Comparison of ENCODE assay signal across 25 mouse cellular contexts in genomic region chr11:110322266-110322665, GRCm38 (mm10). TPM values are rescaled to one million over a fixed set of nuclear protein-coding genes. Genes with fewer than 3 reads are reported as not detected.
A peak's percentile ranks its signal among the peaks of the same experiment; 100 is the strongest.
DNase-seq lines count a peak whose midpoint lies in the region; ATAC-seq lines count a peak whose summit lies in the region.
"Had no signal": no experiment of that assay in that cellular context is flagged by ENCODE, and none has a peak within 500 bp of the region (broad histone marks: within the 10 kb centered on the region; RNA-seq: fewer than 3 reads in every experiment).

No protein-coding gene starts in this region.

- no peaks in the 10 kb centered on the region for H3K4me1 ChIP-seq in embryonic facial prominence, embryonic 11.5 days (ENCODE audit: control insufficient read depth, insufficient read depth, low read length)
- H3K4me1 ChIP-seq in embryonic facial prominence, embryonic 10.5 days, result no peaks in the 10 kb centered on the region
- no peaks in the 10 kb centered on the region for H3K4me1 ChIP-seq in embryonic facial prominence, embryonic 14.5 days (ENCODE audit: control insufficient read depth, insufficient read depth, low read length)
- H3K4me1 ChIP-seq: embryonic facial prominence, embryonic 13.5 days; forebrain, embryonic 13.5 days; forebrain, embryonic 15.5 days had no signal

- WGBS in embryonic facial prominence, embryonic 11.5 days, result 73% methylated on average over 8 of the region's 8 CpGs
- 72% methylated on average over 8 of the region's 8 CpGs for whole genome bisulfite sequencing in embryonic facial prominence, embryonic 10.5 days
- WGBS in embryonic facial prominence, embryonic 14.5 days, result 84% methylated on average over 8 of the region's 8 CpGs

- H3K4me3 ChIP-seq in embryonic facial prominence, embryonic 11.5 days (ENCODE audit: low read depth, low read length), result no peak overlapping the region
- no peak overlapping the region for H3K4me3 ChIP-seq in embryonic facial prominence, embryonic 10.5 days
- H3K4me3 ChIP-seq in embryonic facial prominence, embryonic 14.5 days (ENCODE audit: low read depth, low read length), result no peak overlapping the region
- H3K4me3 ChIP-seq: embryonic facial prominence, embryonic 13.5 days; forebrain, embryonic 13.5 days; forebrain, embryonic 15.5 days had no signal

- no peaks in the 10 kb centered on the region for H3K36me3 ChIP-seq in embryonic facial prominence, embryonic 11.5 days (replicated peaks; ENCODE audit: control insufficient read depth, insufficient read depth, low read depth, low read length)
- H3K36me3 ChIP-seq in embryonic facial prominence, embryonic 10.5 days (replicated peaks), result no peaks in the 10 kb centered on the region
- peaks cover 5% of the 10 kb centered on the region; the same call in 1 of the 2 replicates for H3K36me3 ChIP-seq in embryonic facial prominence, embryonic 14.5 days (ENCODE audit: control insufficient read depth, insufficient read depth, low read length)
- H3K36me3 ChIP-seq: G1E had no signal

- no peaks in the 10 kb centered on the region for H3K27me3 ChIP-seq in embryonic facial prominence, embryonic 11.5 days (ENCODE audit: control insufficient read depth, insufficient read depth, low read length)
- H3K27me3 ChIP-seq in embryonic facial prominence, embryonic 10.5 days (replicated peaks; ENCODE audit: low read depth, poor library complexity, severe bottlenecking), result no peaks in the 10 kb centered on the region
- no peaks in the 10 kb centered on the region for H3K27me3 ChIP-seq in embryonic facial prominence, embryonic 14.5 days (replicated peaks; ENCODE audit: control insufficient read depth, insufficient read depth, low read length)
- H3K27me3 ChIP-seq: CH12.LX; embryonic facial prominence, embryonic 13.5 days; forebrain, embryonic 13.5 days; forebrain, embryonic 15.5 days had no signal

- no peak overlapping the region for H3K4me2 ChIP-seq in embryonic facial prominence, embryonic 11.5 days (ENCODE audit: low read depth, low read length)
- no peak overlapping the region for H3K4me2 ChIP-seq in embryonic facial prominence, embryonic 14.5 days (ENCODE audit: low read depth, low read length)
- H3K4me2 ChIP-seq: embryonic facial prominence, embryonic 13.5 days; forebrain, embryonic 13.5 days; forebrain, embryonic 15.5 days had no signal

- no peaks in the 10 kb centered on the region for H3K9me3 ChIP-seq in embryonic facial prominence, embryonic 11.5 days (replicated peaks; ENCODE audit: control insufficient read depth, low read length)
- no peaks in the 10 kb centered on the region for H3K9me3 ChIP-seq in embryonic facial prominence, embryonic 10.5 days
- H3K9me3 ChIP-seq in embryonic facial prominence, embryonic 14.5 days (ENCODE audit: control insufficient read depth, low read length), result no peaks in the 10 kb centered on the region
- H3K9me3 ChIP-seq: embryonic facial prominence, embryonic 13.5 days; forebrain, embryonic 13.5 days; forebrain, embryonic 15.5 days had no signal

- no peak overlapping the region for H3K27ac ChIP-seq in embryonic facial prominence, embryonic 11.5 days (replicated peaks; ENCODE audit: low read depth, low read length)
- no peak overlapping the region for H3K27ac ChIP-seq in embryonic facial prominence, embryonic 10.5 days (replicated peaks)
- H3K27ac ChIP-seq in embryonic facial prominence, embryonic 14.5 days (replicated peaks; ENCODE audit: low read depth, low read length), result no peak overlapping the region
- H3K27ac ChIP-seq: embryonic facial prominence, embryonic 13.5 days; forebrain, embryonic 13.5 days; forebrain, embryonic 15.5 days had no signal

- ATAC-seq in embryonic facial prominence, embryonic 11.5 days (replicated peaks; ENCODE audit: insufficient number of reproducible peaks, low FRiP score, low TSS enrichment, low read depth), result 0 out of 2 replicates have a peak, but pooled peaks have one; percentile 44
- peak; percentile 77; the same call in 1 of the 2 replicates for ATAC-seq in embryonic facial prominence, embryonic 14.5 days (ENCODE audit: low read depth)
- ATAC-seq: CD4-positive, CD25-positive, alpha-beta regulatory T cell, adult 4 months; forebrain, embryonic 13.5 days; forebrain, embryonic 15.5 days; forebrain, postnatal 0 days had no signal

- intact Hi-C loops in gastrocnemius, postnatal 14 days (cut with DNase I; ENCODE audit: low total_unique reads), result no loop called here

- no peak for DNase-seq in embryonic facial prominence, embryonic 11.5 days (ENCODE audit: low spot score)
- no peak for DNase-seq in embryonic facial prominence, embryonic 10.5 days (ENCODE audit: low spot score)
- peak; percentile 43 for DNase-seq in Muller cell, postnatal 12 days (ENCODE audit: inconsistent ontology term)
- peak; percentile 40 for DNase-seq in embryonic facial prominence, embryonic 14.5 days (ENCODE audit: low spot score)
- peak; percentile 87 for DNase-seq in retina, postnatal 1 day
- DNase-seq in gastrocnemius, postnatal 14 days, result no peak
- no peak for DNase-seq in kidney, adult 11 months
- DNase-seq: adrenal gland, adult 2 months; adrenal gland, postnatal 10 days; adrenal gland, postnatal 25 days; B cell, adult 2 months; cerebellum, adult 11 months; cerebellum, adult 18-20 months; cerebellum, adult 8-10 months; cerebellum, adult 9-11 months; cerebellum, postnatal 14 days; cerebellum, postnatal 36 days; embryo, embryonic 11 days; forebrain, postnatal 0 days had no signal

- no peak overlapping the region for H3K9ac ChIP-seq in embryonic facial prominence, embryonic 11.5 days (replicated peaks; ENCODE audit: low read length)
- H3K9ac ChIP-seq in embryonic facial prominence, embryonic 14.5 days (ENCODE audit: low read depth, low read length), result no peak overlapping the region
- H3K9ac ChIP-seq: embryonic facial prominence, embryonic 13.5 days; forebrain, embryonic 13.5 days; forebrain, embryonic 15.5 days; forebrain, postnatal 0 days had no signal

RNA-seq across cellular contexts. Expression of gene Abca5, which starts 15.2 kb away (rescaled TPM):
- polyA plus RNA-seq in embryonic facial prominence, embryonic 11.5 days (2014; fragmentation: Nextera tagmentation; extraction: Ambion mirVana), result 4.7 and 4.8 TPM in 2 replicates
- polyA plus RNA-seq in embryonic facial prominence, embryonic 10.5 days (2016; fragmentation: Nextera tagmentation; extraction: Ambion mirVana), result 1.5 and 3.5 TPM in 2 replicates
- 9.8 and 11.2 TPM in 2 replicates for polyA plus RNA-seq in embryonic facial prominence, embryonic 14.5 days (2014; fragmentation: Nextera tagmentation; extraction: Ambion mirVana)
- 10 to 100 TPM; 11.8 to 12.3 TPM for total RNA-seq in gastrocnemius, postnatal 14 days (2021)
- polyA plus RNA-seq: G1E had no signal

Comparison
In these comparisons a context has a peak if more than half of its experiments do, and no peak if none do; other contexts are left out.
1. DNase-seq: peak in Muller cell, postnatal 12 days (single experiment), embryonic facial prominence, embryonic 14.5 days (single experiment) and retina, postnatal 1 day (single experiment); none in embryonic facial prominence, embryonic 11.5 days (single experiment), embryonic facial prominence, embryonic 10.5 days (single experiment), gastrocnemius, postnatal 14 days (single experiment) and kidney, adult 11 months (single experiment).